8 mouse cellular contexts compared by ENCODE assay signal in genomic region chr19:53314530-53315208, GRCm38 (mm10). TPM values are rescaled to one million over a fixed set of nuclear protein-coding genes. Genes with fewer than 3 reads are reported as not detected.
DNase-seq lines count a peak whose midpoint lies in the region; ATAC-seq and TF ChIP-seq lines count a peak whose summit lies in the region.
"Had no signal": no experiment of that assay in that cellular context is flagged by ENCODE, and none has a peak within 500 bp of the region (broad histone marks: within the 10 kb centered on the region; RNA-seq: fewer than 3 reads in every experiment).

No protein-coding gene starts in this region.

- H3K27ac ChIP-seq in lung, embryonic 15.5 days, result peak overlapping the region; percentile 60; the same call in 1 of the 2 replicates
- H3K27ac ChIP-seq in forebrain, embryonic 12.5 days, result peak overlapping the region; percentile 43
- no peak overlapping the region; the same call in 1 of the 2 replicates for H3K27ac ChIP-seq in limb, embryonic 11.5 days (replicated peaks; ENCODE audit: low read depth, low read length)
- H3K27ac ChIP-seq in olfactory bulb, adult 2 months (ENCODE audit: insufficient read depth, low read depth, low read length), result peak overlapping the region; percentile 50

- H3K27me3 ChIP-seq in lung, embryonic 15.5 days, result no peaks in the 10 kb centered on the region
- no peaks in the 10 kb centered on the region; the same call in 1 of the 2 replicates for H3K27me3 ChIP-seq in forebrain, embryonic 12.5 days
- no peaks in the 10 kb centered on the region for H3K27me3 ChIP-seq in limb, embryonic 11.5 days (ENCODE audit: control insufficient read depth, insufficient read depth, low read length)

- H3K4me1 ChIP-seq in lung, embryonic 15.5 days, result peaks cover 34% of the 10 kb centered on the region
- H3K4me1 ChIP-seq in forebrain, embryonic 12.5 days, result peaks cover 27% of the 10 kb centered on the region
- peaks cover 11% of the 10 kb centered on the region for H3K4me1 ChIP-seq in limb, embryonic 11.5 days (ENCODE audit: control insufficient read depth, insufficient read depth, low read length)
- H3K4me1 ChIP-seq in olfactory bulb, adult 2 months (ENCODE audit: control insufficient read depth, insufficient read depth, low read length), result peaks cover 26% of the 10 kb centered on the region

- H3K4me2 ChIP-seq in lung, embryonic 15.5 days, result peak overlapping the region; percentile 94
- peak overlapping the region; percentile 93 for H3K4me2 ChIP-seq in forebrain, embryonic 12.5 days
- H3K4me2 ChIP-seq in limb, embryonic 11.5 days (ENCODE audit: low read depth, severe bottlenecking), result peak overlapping the region; percentile 95

- TF ChIP-seq CTCF in olfactory bulb, adult 2 months (IDR thresholded peaks at IDR 0.05; ENCODE audit: insufficient read depth, low read depth, low read length), result no peak

- WGBS in lung, embryonic 15.5 days, result 42% methylated on average over 16 of the region's 16 CpGs
- WGBS in forebrain, embryonic 12.5 days, result 59% methylated on average over 16 of the region's 16 CpGs
- 51% methylated on average over 16 of the region's 16 CpGs for WGBS in limb, embryonic 11.5 days
- 39% methylated on average over 16 of the region's 16 CpGs for WGBS in olfactory bulb, adult 2 months

- H3K36me3 ChIP-seq in lung, embryonic 15.5 days, result no peaks in the 10 kb centered on the region
- no peaks in the 10 kb centered on the region for H3K36me3 ChIP-seq in forebrain, embryonic 12.5 days (replicated peaks)
- no peaks in the 10 kb centered on the region for H3K36me3 ChIP-seq in limb, embryonic 11.5 days (ENCODE audit: control insufficient read depth, insufficient read depth, low read length)

- no peak for ATAC-seq in lung, embryonic 15.5 days (ENCODE audit: borderline replicate concordance, extremely low read depth, low FRiP score, low TSS enrichment)
- no peak for ATAC-seq in forebrain, embryonic 12.5 days (ENCODE audit: low FRiP score)
- ATAC-seq in limb, embryonic 11.5 days (ENCODE audit: insufficient number of reproducible peaks, low FRiP score, low TSS enrichment, low read depth), result no peak

- no peak for DNase-seq in lung, postnatal 25 days (ENCODE audit: low spot score)
- no peak for DNase-seq in limb, embryonic 11.5 days (ENCODE audit: low spot score)
- no peak for DNase-seq in spleen, postnatal 14 days (ENCODE audit: low spot score in 2 of 2)
- DNase-seq in MN1 (ENCODE audit: low spot score), result no peak

- H3K4me3 ChIP-seq in lung, embryonic 15.5 days, result peak overlapping the region; percentile 93
- H3K4me3 ChIP-seq in forebrain, embryonic 12.5 days (replicated peaks), result peak overlapping the region; percentile 90
- peak overlapping the region; percentile 79 for H3K4me3 ChIP-seq in limb, embryonic 11.5 days (ENCODE audit: low read depth, low read length)
- H3K4me3 ChIP-seq in olfactory bulb, adult 2 months (ENCODE audit: insufficient read depth, low read depth, low read length), result peak overlapping the region; percentile 41

- H3K9ac ChIP-seq in lung, embryonic 15.5 days, result no peak overlapping the region
- H3K9ac ChIP-seq in forebrain, embryonic 12.5 days, result no peak overlapping the region
- H3K9ac ChIP-seq in limb, embryonic 11.5 days (ENCODE audit: low read length), result no peak overlapping the region

- no peaks in the 10 kb centered on the region for H3K9me3 ChIP-seq in lung, embryonic 15.5 days
- H3K9me3 ChIP-seq in forebrain, embryonic 12.5 days, result no peaks in the 10 kb centered on the region
- H3K9me3 ChIP-seq in limb, embryonic 11.5 days (ENCODE audit: control insufficient read depth, low read length), result no peaks in the 10 kb centered on the region

- TF ChIP-seq POLR2A in olfactory bulb, adult 2 months (IDR thresholded peaks at IDR 0.05; ENCODE audit: insufficient read depth, low read depth, low read length), result no peak

RNA-seq across cellular contexts. Expression of gene Mxi1, which starts 4.4 kb away (rescaled TPM):
- polyA plus RNA-seq in lung, embryonic 15.5 days (2015; fragmentation: Nextera tagmentation; extraction: Ambion mirVana), result 38.3 and 38.4 TPM in 2 replicates
- 54.8 and 62.4 TPM in 2 replicates for polyA plus RNA-seq in forebrain, embryonic 12.5 days (2016; fragmentation: Nextera tagmentation; extraction: Ambion mirVana)
- 41.5 and 41.6 TPM in 2 replicates for polyA plus RNA-seq in limb, embryonic 11.5 days (2014; fragmentation: Nextera tagmentation; extraction: Ambion mirVana)
- polyA plus RNA-seq in olfactory bulb, adult 2 months (2012; ENCODE audit: insufficient read depth, insufficient read length, low replicate concordance, missing spikeins), result not detected in 2 replicates

RNA-seq across cellular contexts. Expression of gene Gm10197, which starts 56.9 kb away (rescaled TPM):
- polyA plus RNA-seq in lung, embryonic 15.5 days (2015; fragmentation: Nextera tagmentation; extraction: Ambion mirVana), result 4.1 TPM in 1 of 2 replicates, not detected in the other
- polyA plus RNA-seq in forebrain, embryonic 12.5 days (2016; fragmentation: Nextera tagmentation; extraction: Ambion mirVana), result 1.7 TPM in 1 of 2 replicates, not detected in the other
- not detected in 2 replicates for polyA plus RNA-seq in limb, embryonic 11.5 days (2014; fragmentation: Nextera tagmentation; extraction: Ambion mirVana)
- polyA plus RNA-seq in olfactory bulb, adult 2 months (2012; ENCODE audit: insufficient read depth, insufficient read length, low replicate concordance, missing spikeins), result not detected in 2 replicates
- polyA plus RNA-seq: brain, embryonic 14.5 days had no signal

Comparison
In these comparisons a context has a peak if more than half of its experiments do, and no peak if none do; other contexts are left out.
1. H3K4me3 ChIP-seq: peak in every context shown above with its lines; median percentile 93 in lung, embryonic 15.5 days; 90 in forebrain, embryonic 12.5 days; 79 in limb, embryonic 11.5 days; 41 in olfactory bulb, adult 2 months.